Mouse (Mus musculus): ENCODE results near the gene Ptgs1.

GRCm38 (mm10) chr2:36220891-36221290 lies 9.3 kb upstream of the Ptgs1 start:
- no peak for TF ChIP-seq CTCF (IDR thresholded peaks at IDR 0.05; ENCODE audit: control insufficient read depth, insufficient read depth, low read length)
- TF ChIP-seq POLR2A (IDR thresholded peaks at IDR 0.05; ENCODE audit: borderline replicate concordance, control insufficient read depth, low read depth, low read length): no peak

All from bone marrow, adult 2 months (tissue).